Mouse (Mus musculus) ES-E14 (cell line): Measurements from ENCODE around the gene Abcg1. TPM values are rescaled to one million over a fixed set of nuclear protein-coding genes. Genes with fewer than 3 reads are reported as not detected.

Source experiments
- DNase-seq: peaks from one replicate; pipeline ENCODE4 v3.0.0-alpha.2; 2013; ENCODE audit warnings: low read depth, low spot score
- H3K27ac ChIP-seq: 2 replicates; pipeline ENCODE4 v1.5.1; 2012; ENCODE audit warnings: low read depth, mild to moderate bottlenecking, low read length, moderate library complexity, mixed read lengths; ENCODE audit not compliant: poor library complexity, insufficient read depth, severe bottlenecking
- H3K36me3 ChIP-seq: 2 replicates; pipeline ENCODE4 v1.6.1; 2012; ENCODE audit warnings: mild to moderate bottlenecking, low read length, moderate library complexity, mixed read lengths; ENCODE audit not compliant: control insufficient read depth, poor library complexity, insufficient read depth, severe bottlenecking
- H3K4me1 ChIP-seq, 2 experiments: fragments of 150-350 bp in 1 of 2; sonication (generic) in 1 of 2; 2 replicates each; pipeline ENCODE4 v1.6.1; 2012; ENCODE audit warnings: low read length in 2 of 2, mild to moderate bottlenecking in 1 of 2, mixed read lengths in 1 of 2; ENCODE audit not compliant: control insufficient read depth in 2 of 2, insufficient read depth in 2 of 2, poor library complexity in 1 of 2
- H3K4me3 ChIP-seq, 2 experiments: fragments of 150-350 bp in 1 of 2; sonication (generic) in 1 of 2; 2 replicates each; pipeline ENCODE4 v1.5.1; 2012; ENCODE audit warnings: low read length in 2 of 2, low read depth in 1 of 2, mild to moderate bottlenecking in 1 of 2, mixed read lengths in 1 of 2; ENCODE audit not compliant: insufficient read depth in 1 of 2, poor library complexity in 1 of 2, severe bottlenecking in 1 of 2
- H3K9ac ChIP-seq: 2 replicates; pipeline ENCODE4 v1.6.1; 2012; ENCODE audit warnings: low read depth, mild to moderate bottlenecking, low read length, mixed read lengths; ENCODE audit not compliant: poor library complexity, insufficient read depth, severe bottlenecking
- H3K9me3 ChIP-seq: fragments of 150-350 bp; sonication (generic); 2 replicates; pipeline ENCODE4 v1.6.1; 2012; ENCODE audit warnings: low read depth, mild to moderate bottlenecking, low read length; ENCODE audit not compliant: control insufficient read depth, insufficient read depth
- CHD2 ChIP-seq: IDR thresholded peaks from 2 replicates; pipeline ENCODE4 v1.6.1; 2014; ENCODE audit warnings: mild to moderate bottlenecking, low read depth, low read length, inconsistent platforms
- HCFC1 ChIP-seq: IDR thresholded peaks from 2 replicates; pipeline ENCODE4 v1.6.1; 2012; ENCODE audit warnings: low read length, inconsistent platforms, borderline replicate concordance; ENCODE audit not compliant: insufficient read depth
- MAFK ChIP-seq: IDR thresholded peaks from 2 replicates; pipeline ENCODE4 v1.6.1; 2014; ENCODE audit warnings: mild to moderate bottlenecking, low read depth, low read length, inconsistent platforms; ENCODE audit not compliant: insufficient read depth
- ZC3H11A ChIP-seq: IDR thresholded peaks from 2 replicates; pipeline ENCODE4 v1.6.1; 2012; ENCODE audit warnings: low read depth, mild to moderate bottlenecking, inconsistent platforms, low read length, borderline replicate concordance
- ZNF384 ChIP-seq: IDR thresholded peaks from 2 replicates; pipeline ENCODE4 v1.6.1; 2012; ENCODE audit warnings: low read depth, low read length, inconsistent platforms
- in situ Hi-C, 2 experiments: fragments of 600-800 bp; cut with MboI; formaldehyde crosslinking; loops; one replicate each; pipeline ENCODE4 v1.15.1; 2025; ENCODE audit warnings: low sequenced_read_pairs in 2 of 2, inconsistent platforms in 1 of 2; ENCODE audit not compliant: unreplicated experiment in 2 of 2
- total RNA-seq: library from RNA; depleted of rRNA; stranded (reverse); fragments of 300-350 nt; gene quantifications from 2 replicates; pipeline ENCODE4 v1.2.3, GENCODE M21; 2012

Gene Abcg1
- total RNA-seq, 1 experiment = 9.3 TPM

GRCm38 (mm10) chr17:31019505-31019904 is 38.0 kb upstream of the Abcg1 start:
- Histone ChIP-seq H3K4me3 (no peak overlapping the region), H3K27ac (no peak overlapping the region), H3K4me1 (peaks cover 0 to 7% of the 10 kb centered on the region in 2 experiments; a peak in 2 of 4 replicates), H3K9me3 (no peaks in the 10 kb centered on the region), H3K9ac (no peak overlapping the region), H3K36me3 (no peaks in the 10 kb centered on the region)
- TF ChIP-seq MAFK (no peak), HCFC1 (no peak), ZNF384 (no peak), CHD2 (no peak), ZC3H11A (peak; percentile 42; the same call in 1 of the 2 replicates)
- in situ Hi-C loops = no loop called here
- DNase-seq = peak; percentile 85

- no peak for DNase-seq
- in situ Hi-C loops = loop anchor here in 1 of 2 experiments (10.0 kb wide), 1 partner anchor 95 kb away; no protein-coding TSS in a partner anchor
- TF ChIP-seq HCFC1 = no peak
- TF ChIP-seq MAFK = no peak
- TF ChIP-seq ZNF384 = no peak
- no peak for TF ChIP-seq CHD2
- H3K4me3 ChIP-seq = no peak overlapping the region
- no peaks in the 10 kb centered on the region for H3K9me3 ChIP-seq
- H3K9ac ChIP-seq = no peak overlapping the region
- H3K27ac ChIP-seq = no peak overlapping the region
- no peaks in the 10 kb centered on the region for H3K36me3 ChIP-seq
- peaks cover 0 to 7% of the 10 kb centered on the region in 2 experiments; a peak in 2 of 4 replicates for H3K4me1 ChIP-seq
Measured at GRCm38 (mm10) chr17:31020078-31020477, 37.4 kb upstream of the Abcg1 start.

- H3K9me3 ChIP-seq = no peaks in the 10 kb centered on the region
- H3K27ac ChIP-seq = no peak overlapping the region
- DNase-seq = no peak
- H3K36me3 ChIP-seq = no peaks in the 10 kb centered on the region
- peaks cover 0 to 7% of the 10 kb centered on the region in 2 experiments; a peak in 2 of 4 replicates for H3K4me1 ChIP-seq
- no peak overlapping the region for H3K9ac ChIP-seq
- no peak for TF ChIP-seq ZC3H11A
- no peak for TF ChIP-seq ZNF384
- no peak overlapping the region for H3K4me3 ChIP-seq
- in situ Hi-C loops = loop anchor here in 1 of 2 experiments (10.0 kb wide), 1 partner anchor 94 kb away; no protein-coding TSS in a partner anchor
Measured at GRCm38 (mm10) chr17:31021276-31021675, 36.2 kb upstream of the Abcg1 start.

DNA sequence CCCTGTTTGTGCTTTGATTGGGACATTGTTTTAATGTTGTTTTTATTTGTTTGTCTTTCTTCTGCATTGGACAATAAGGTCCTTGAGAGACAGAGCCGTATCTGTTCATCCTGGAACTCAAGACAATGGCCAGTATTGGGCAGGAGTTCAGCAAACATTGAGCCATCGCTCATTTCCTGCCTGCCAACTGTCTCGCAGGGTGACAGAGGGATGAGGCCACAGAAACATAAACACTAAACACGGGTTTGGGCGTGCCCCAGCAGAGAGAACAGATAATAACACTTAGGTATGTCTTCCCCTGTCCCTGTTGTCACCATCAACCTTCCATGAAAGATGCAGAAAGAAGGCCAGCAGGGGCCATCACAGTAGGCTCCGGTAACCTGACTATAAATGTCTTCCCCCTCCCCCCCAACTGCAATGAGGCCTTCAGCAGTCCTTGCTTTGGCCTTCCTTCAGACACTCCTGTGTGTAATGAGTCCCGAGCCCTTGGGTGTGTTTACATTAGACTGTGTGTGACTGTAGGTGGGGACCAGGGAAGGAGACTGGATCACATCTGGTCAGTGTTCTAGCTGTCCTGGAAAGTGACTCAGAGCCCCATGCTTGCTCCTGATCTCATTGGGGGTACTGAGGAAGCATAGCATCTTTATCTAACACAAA is 33.2 kb upstream of the Abcg1 start:
- no peak for DNase-seq
- in situ Hi-C loops = loop anchor here in 1 of 2 experiments (10.0 kb wide), 1 partner anchor 91 kb away; no protein-coding TSS in a partner anchor
- H3K36me3 ChIP-seq = no peaks in the 10 kb centered on the region
- TF ChIP-seq ZC3H11A (no peak), ZNF384 (no peak), HCFC1 (no peak), CHD2 (no peak), MAFK (no peak)
- H3K4me1 ChIP-seq = peaks cover 0 to 8% of the 10 kb centered on the region in 2 experiments; a peak in 2 of 4 replicates
- no peak overlapping the region for H3K4me3 ChIP-seq
- H3K9me3 ChIP-seq = no peaks in the 10 kb centered on the region
- H3K9ac ChIP-seq = no peak overlapping the region
- no peak overlapping the region for H3K27ac ChIP-seq

DNA sequence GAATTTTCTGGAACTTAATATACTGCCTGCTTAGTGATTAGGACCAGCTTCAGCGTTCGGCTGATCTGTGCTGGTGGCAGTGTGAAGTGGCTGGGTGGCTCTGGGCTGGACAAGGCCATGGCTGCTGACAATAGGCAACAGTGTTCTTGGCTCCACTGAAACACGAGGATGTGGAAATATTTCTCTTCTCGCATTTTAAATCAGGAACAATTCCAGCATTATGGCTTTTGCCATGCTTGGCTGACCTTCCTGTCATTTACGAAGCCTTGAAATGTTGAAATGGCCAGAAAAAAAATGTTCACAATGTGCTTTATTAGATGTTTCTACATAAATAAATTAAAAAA is 32.7 kb upstream of the Abcg1 start:
- H3K36me3 ChIP-seq = no peaks in the 10 kb centered on the region
- in situ Hi-C loops = loop anchor here in 1 of 2 experiments (10.0 kb wide), 1 partner anchor 90 kb away; no protein-coding TSS in a partner anchor
- no peak for TF ChIP-seq HCFC1
- TF ChIP-seq ZC3H11A = no peak
- no peak for TF ChIP-seq ZNF384
- no peak overlapping the region for H3K27ac ChIP-seq
- DNase-seq = no peak
- peaks cover 0 to 8% of the 10 kb centered on the region in 2 experiments; a peak in 2 of 4 replicates for H3K4me1 ChIP-seq
- H3K4me3 ChIP-seq = no peak overlapping the region
- H3K9me3 ChIP-seq = no peaks in the 10 kb centered on the region
- H3K9ac ChIP-seq = no peak overlapping the region
